Mouse (Mus musculus) erythroblast, embryonic 14.5 days (primary cell): ENCODE results near the gene Hist2h3c2.

Source experiments
- GATA1 ChIP-seq: IDR thresholded peaks from 2 replicates; pipeline ENCODE4 v1.6.1; 2012; ENCODE audit warnings: low read length, inconsistent platforms, mixed read lengths
- TAL1 ChIP-seq: IDR thresholded peaks from 3 replicates; pipeline ENCODE4 v1.6.1; 2012; ENCODE audit warnings: low read length, inconsistent platforms, mixed read lengths

- no peak for TF ChIP-seq TAL1
- TF ChIP-seq GATA1: no peak
These were observed 17.1 kb upstream of the Hist2h3c2 start for GRCm38 (mm10) chr3:96255926-96256593.
